Mouse (Mus musculus) testis, adult 2 months (tissue): ENCODE measurements around the gene Mixl1.

Source experiments
- CTCF ChIP-seq: fragments of 200-500 bp; IDR thresholded peaks from 2 replicates; pipeline ENCODE4 v1.5.1; 2012; ENCODE audit warnings: low read depth, mild to moderate bottlenecking, inconsistent platforms, low read length, moderate library complexity; ENCODE audit not compliant: control insufficient read depth, insufficient read depth, insufficient replicate concordance
- POLR2A ChIP-seq: fragments of 200-500 bp; IDR thresholded peaks from 2 replicates; pipeline ENCODE4 v1.6.1; 2012; ENCODE audit warnings: low read depth, mild to moderate bottlenecking, inconsistent platforms, low read length, moderate library complexity; ENCODE audit not compliant: control insufficient read depth

- TF ChIP-seq CTCF (no peak), POLR2A (no peak)
These were observed 12.3 kb upstream of the Mixl1 start for GRCm38 (mm10) chr1:180708935-180709776.
